Mouse (Mus musculus) T-helper 17 cell (primary cell): ENCODE measurements around the gene Mau2.
"Not testable (repeated sequence)": the region's sequence is repeated elsewhere in the genome, so short reads cannot be mapped to it uniquely, and the experiment has no call there.

Experiments used
- in situ Hi-C, 2 experiments: fragments of 300-600 bp; cut with MboI, MseI; formaldehyde crosslinking; loops; 1 replicate in 1 of 2; 2 replicates in 1 of 2; pipeline ENCODE4 v1.15.1; 2025; ENCODE audit warnings: high pct_unique_total_duplicates in 2 of 2

The Mau2 gene

GRCm38 (mm10) chr8:70026151-70026550, 16.4 kb downstream of the Mau2 start:
- in situ Hi-C loops, result no loop called here

- in situ Hi-C loops, result no loop called here
Measured at GRCm38 (mm10) chr8:70023596-70023995, 18.9 kb downstream of the Mau2 start.

GRCm38 (mm10) chr8:70015017-70015416, 27.5 kb downstream of the Mau2 start:
- in situ Hi-C loops, result no loop called here

GRCm38 (mm10) chr8:70012763-70013162, 29.8 kb downstream of the Mau2 start:
- in situ Hi-C loops, result no loop called here

GRCm38 (mm10) chr8:70012350-70012749, 30.2 kb downstream of the Mau2 start:
- in situ Hi-C loops, result no loop called here

GRCm38 (mm10) chr8:70010796-70011195, 31.7 kb downstream of the Mau2 start:
- in situ Hi-C loops, result not testable (repeated sequence)

GRCm38 (mm10) chr8:70005178-70005577, 37.4 kb downstream of the Mau2 start:
- in situ Hi-C loops, result no loop called here

- in situ Hi-C loops, result loop anchor here in 1 of 2 experiments (5.0 kb wide), 1 partner anchor 77 kb away; no protein-coding TSS in a partner anchor
Measured at GRCm38 (mm10) chr8:70004345-70004744, 38.2 kb downstream of the Mau2 start.

GRCm38 (mm10) chr8:70003204-70003657, 39.3 kb downstream of the Mau2 start:
- in situ Hi-C loops, result loop anchor here in 1 of 2 experiments (5.0 kb wide), 1 partner anchor 76 kb away; no protein-coding TSS in a partner anchor

- in situ Hi-C loops, result loop anchor here in 1 of 2 experiments (5.0 kb wide), 1 partner anchor 75 kb away; no protein-coding TSS in a partner anchor
Measured at GRCm38 (mm10) chr8:70001892-70002191, 40.7 kb downstream of the Mau2 start.

- in situ Hi-C loops, result loop anchor here in 1 of 2 experiments (5.0 kb wide), 1 partner anchor 74 kb away; no protein-coding TSS in a partner anchor
Measured at GRCm38 (mm10) chr8:70001176-70001891, 41.2 kb downstream of the Mau2 start.

- in situ Hi-C loops, result loop anchor here in 1 of 2 experiments (5.0 kb wide), 1 partner anchor 73 kb away; no protein-coding TSS in a partner anchor
Measured at GRCm38 (mm10) chr8:70000226-70000625, 42.3 kb downstream of the Mau2 start.

- in situ Hi-C loops, result loop anchor here in 1 of 2 experiments (5.0 kb wide), 1 partner anchor 77 kb away; no protein-coding TSS in a partner anchor
Measured at GRCm38 (mm10) chr8:69999236-69999635, 43.3 kb downstream of the Mau2 start.

- in situ Hi-C loops, result loop anchor here in 1 of 2 experiments (5.0 kb wide), 1 partner anchor 76 kb away; no protein-coding TSS in a partner anchor
Measured at GRCm38 (mm10) chr8:69998706-69999105, 43.8 kb downstream of the Mau2 start.

- in situ Hi-C loops, result loop anchor here in 1 of 2 experiments (5.0 kb wide), 1 partner anchor 74 kb away; no protein-coding TSS in a partner anchor
Measured at GRCm38 (mm10) chr8:69996589-69997285, 45.8 kb downstream of the Mau2 start.

GRCm38 (mm10) chr8:69995776-69996588, 46.6 kb downstream of the Mau2 start, which contains the start of gene Gatad2a:
Gene Gatad2a (minus strand): TSS chr8:69996384.
- in situ Hi-C loops, result loop anchor here in 1 of 2 experiments (5.0 kb wide), 1 partner anchor 74 kb away; no protein-coding TSS in a partner anchor

GRCm38 (mm10) chr8:69995422-69995775, 47.1 kb downstream of the Mau2 start:
- in situ Hi-C loops, result loop anchor here in 1 of 2 experiments (5.0 kb wide), 1 partner anchor 73 kb away; no protein-coding TSS in a partner anchor

GRCm38 (mm10) chr8:69988936-69989335, 53.6 kb downstream of the Mau2 start:
- in situ Hi-C loops, result loop anchor here in 1 of 2 experiments (5.0 kb wide), 1 partner anchor 638 kb away; no protein-coding TSS in a partner anchor

- in situ Hi-C loops, result loop anchor here in 1 of 2 experiments (5.0 kb wide), 1 partner anchor 640 kb away; no protein-coding TSS in a partner anchor
Measured at GRCm38 (mm10) chr8:69987744-69988143, 54.8 kb downstream of the Mau2 start.

- in situ Hi-C loops, result loop anchor here in 1 of 2 experiments (5.0 kb wide), 1 partner anchor 642 kb away; no protein-coding TSS in a partner anchor
Measured at GRCm38 (mm10) chr8:69984876-69985553, 57.5 kb downstream of the Mau2 start.
